Mouse (Mus musculus) R1 (cell line): Measurements from ENCODE around the gene Lsm3.

Experiments
- DNase-seq: peaks from one replicate; pipeline ENCODE4 v3.0.0-alpha.2; 2018; ENCODE audit warnings: low read depth, low spot score

Lsm3 gene

DNA sequence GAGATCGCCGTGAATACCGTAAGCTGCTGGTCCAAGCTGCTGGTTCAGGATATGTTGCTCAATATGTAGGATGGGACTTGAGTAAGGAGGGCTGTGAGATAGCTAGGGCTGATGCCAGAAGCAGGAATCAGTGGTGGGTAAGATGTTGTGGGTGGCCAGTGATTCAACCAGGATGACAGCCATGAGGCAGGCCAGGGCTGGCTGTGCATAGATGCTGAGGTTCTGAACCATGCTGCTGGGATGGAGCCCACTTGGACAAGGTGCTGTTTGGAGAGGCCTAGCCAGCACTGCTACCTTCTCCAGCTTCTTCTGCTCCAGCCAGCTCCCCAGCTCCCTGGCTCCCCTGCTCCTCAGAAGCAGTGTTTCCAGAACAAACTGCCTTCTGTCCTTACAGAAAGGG, 35.9 kb downstream of the Lsm3 start:
- no peak for DNase-seq

DNA sequence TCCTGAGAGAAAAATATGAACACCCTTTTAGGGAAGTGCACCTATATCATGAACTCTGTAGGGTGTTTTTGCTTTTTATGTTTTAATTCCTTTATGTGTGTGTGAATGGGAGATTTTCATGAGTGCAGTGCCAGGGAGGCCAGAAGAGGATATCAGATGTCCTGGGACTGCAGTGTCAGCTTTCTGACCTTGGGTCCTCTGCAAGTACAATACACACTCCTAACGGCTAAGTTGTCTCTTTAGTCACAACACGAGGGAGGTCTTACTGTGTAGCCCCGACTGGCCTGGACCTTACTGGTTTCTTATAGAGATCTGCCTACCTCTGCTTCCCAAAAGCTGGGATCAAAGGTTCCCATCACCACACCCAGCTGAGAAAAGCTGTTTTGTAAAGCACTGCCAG, 37.0 kb downstream of the Lsm3 start:
- no peak for DNase-seq

- DNase-seq: no peak
Measured at GRCm38 (mm10) chr6:91558565-91558964, 42.8 kb downstream of the Lsm3 start.

DNA sequence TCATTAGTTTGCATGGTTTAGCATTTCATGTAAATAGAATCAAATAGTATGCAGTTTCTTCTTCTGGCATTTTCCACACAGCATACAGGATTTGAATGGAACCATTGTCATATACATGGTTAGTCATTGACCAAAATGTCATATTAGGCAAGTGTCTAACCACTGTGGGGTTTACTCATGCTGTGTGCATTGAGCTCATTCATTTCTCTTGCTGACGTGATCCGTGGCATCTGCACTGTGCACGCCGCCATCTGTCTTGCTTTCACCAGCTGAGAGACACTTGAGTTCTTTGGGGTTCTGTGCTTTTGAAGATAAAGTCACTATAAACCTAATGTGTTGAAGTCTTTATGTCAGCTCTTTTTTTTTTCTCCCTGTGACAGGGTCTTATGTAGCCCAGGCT, 43.6 kb downstream of the Lsm3 start:
- no peak for DNase-seq

DNA sequence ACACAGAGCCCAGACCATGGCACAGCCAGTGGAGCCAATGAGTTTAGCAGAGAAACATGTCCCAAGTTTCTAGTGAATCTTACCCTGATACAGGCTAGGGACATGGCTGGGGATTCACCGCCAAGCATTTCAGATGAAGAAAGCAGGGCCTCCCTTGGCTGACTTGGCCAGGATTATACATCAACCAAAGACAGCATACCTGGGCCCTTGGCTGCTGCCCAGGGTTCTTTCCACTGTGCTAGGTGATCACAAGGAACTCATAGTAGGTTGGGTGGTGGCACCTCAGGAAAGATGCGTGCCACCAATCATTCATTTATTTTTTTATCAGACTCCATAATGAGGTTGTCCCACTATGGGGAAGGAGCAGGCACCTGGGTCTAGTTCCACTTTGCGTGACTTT, 44.5 kb downstream of the Lsm3 start:
- DNase-seq: no peak

DNA sequence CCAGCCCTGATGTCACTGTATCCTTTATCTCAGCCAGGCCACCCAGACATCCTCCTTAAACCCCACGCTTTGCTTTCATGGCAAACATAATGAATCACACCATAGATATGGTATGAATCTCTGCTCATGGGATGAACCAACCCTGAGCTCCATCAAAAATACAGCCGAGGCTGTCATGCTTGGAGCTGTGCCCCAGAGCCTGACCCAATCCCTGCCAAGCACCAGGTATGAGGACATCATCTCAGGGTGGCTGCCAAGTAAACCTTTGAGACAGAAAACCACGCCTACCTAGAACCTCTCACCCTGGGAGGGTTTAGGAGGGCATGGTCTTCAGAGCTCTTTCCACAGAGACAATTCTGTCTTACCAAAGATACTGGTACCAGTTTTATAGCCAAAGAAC, 47.3 kb downstream of the Lsm3 start:
- no peak for DNase-seq

DNA sequence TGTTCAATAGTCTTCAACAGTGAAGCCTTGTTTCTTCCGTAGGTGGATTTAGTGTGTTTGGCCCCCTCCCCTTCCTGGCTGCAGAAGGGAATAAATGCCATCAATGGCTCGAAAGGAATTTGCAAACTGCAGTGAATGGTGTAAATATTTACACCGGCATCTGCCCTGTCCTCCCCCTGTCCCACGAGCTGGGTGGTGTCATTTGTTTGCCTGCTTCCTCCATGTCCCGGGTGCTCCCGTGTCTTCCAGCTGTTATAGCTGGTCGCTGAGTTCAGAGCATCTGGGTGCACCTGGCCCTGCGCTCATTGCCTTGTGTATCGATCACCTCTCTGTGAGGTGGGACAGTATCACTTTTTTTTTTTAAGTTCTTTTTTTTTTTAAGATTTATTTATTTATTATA, 50.7 kb downstream of the Lsm3 start:
- DNase-seq: no peak
